Mouse (Mus musculus): ENCODE measurements at regions not wholly inside any gene's neighbourhood (a gene's known extent, or its start where the extent isn't known, plus 50 kb on each side); places are given as distances from the start of the nearest gene placed in this dataset.

DNA sequence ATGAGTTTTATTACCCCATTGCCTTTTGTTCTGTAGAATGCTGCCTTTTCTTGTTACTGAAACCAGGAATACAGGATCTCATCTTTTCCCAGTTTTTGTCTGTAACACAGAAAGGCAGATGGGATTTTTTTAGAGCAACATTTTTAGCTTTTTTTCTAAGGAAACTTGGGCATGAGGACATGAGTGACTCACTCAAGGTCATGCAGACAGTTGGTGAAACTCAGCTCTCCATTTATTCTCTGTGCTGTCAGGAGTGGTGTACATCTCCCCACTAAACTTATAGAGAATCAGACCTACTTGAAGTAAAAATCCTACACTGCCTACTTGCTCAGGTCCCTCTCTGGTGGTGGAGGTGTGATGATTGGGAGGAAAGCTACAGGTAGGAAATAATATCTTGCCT, 459.9 kb downstream of the Bcl11a start:
- peak; percentile 95 for ATAC-seq (ENCODE audit: low TSS enrichment)

DNA sequence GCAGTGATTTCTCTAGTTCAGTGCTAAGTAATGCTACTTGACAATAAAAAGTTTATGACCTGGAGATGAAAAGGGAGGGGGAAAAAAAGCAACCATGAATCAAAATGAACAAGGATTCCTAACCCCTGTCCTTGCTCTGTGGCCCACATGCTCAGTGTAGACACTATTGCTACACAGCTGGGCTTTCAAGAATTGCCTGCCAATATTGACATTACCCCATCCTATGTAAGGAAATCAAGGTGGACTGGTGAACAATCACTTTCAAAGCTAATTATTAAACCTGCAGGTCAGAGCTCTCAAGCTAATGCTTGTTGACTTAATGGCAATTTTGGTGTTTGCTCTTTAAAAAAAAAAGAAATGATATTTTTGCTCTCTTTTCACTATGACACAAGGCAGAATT, 491.8 kb downstream of the Bcl11a start:
- ATAC-seq (ENCODE audit: low TSS enrichment): no peak

DNA sequence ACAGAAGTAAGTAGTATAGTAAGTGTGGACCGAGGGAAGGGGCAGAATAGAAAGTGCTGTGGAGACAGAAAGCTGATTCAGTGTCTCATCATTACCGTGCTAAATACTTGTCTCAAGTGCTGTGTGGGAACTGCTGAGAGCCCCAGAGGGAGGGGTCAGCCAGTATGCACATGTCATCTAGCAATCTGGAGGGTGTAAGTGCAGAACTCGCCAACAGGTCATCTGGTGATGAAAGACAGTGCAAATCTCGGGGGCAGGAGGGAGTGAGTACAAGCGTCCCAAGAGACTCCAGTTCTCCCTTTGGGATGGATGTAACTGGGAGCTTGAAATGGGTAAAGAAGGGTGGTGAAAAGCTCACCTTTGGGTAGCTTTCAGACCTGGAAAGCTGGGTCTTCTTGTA, 535.7 kb downstream of the Bcl11a start:
- ATAC-seq (ENCODE audit: low TSS enrichment): no peak

DNA sequence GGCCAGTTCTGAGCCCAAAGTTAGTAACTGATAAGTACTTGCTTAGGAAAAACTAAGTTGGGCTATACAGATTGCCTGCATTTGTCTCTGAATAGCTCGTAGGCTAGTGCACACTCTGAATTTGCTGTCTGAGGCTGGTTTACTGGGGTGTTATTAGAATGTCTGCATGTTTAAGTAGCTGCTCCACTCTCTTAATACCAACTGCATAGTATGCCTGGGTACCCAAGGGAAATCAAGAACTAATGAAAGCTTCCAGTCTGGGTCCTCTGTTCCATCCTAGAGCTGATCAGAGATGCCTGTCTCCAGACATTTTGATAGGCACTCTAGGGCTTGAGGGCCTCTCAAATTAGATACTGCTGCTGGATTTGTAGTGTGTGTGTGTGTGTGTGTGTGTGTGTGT, 537.6 kb downstream of the Bcl11a start:
- no peak for ATAC-seq (ENCODE audit: low TSS enrichment)

DNA sequence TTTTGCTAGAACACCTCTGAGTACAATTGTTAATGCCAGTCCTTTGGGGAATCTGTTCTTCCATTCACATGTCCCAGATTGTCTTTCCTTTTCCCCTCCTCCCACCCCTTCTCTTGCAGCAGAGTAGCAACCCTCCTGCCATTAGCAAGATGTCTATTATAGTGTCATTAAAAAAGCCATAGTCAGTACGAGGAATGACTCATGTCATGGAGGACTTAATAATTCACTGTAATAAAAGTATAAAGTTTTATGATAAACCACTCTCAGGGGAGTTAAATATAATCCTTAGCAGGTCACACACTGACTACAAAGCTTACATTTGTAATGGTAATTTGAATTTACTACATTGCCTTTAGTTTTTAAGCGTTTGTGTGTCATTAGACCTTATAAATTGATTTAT, 540.7 kb downstream of the Bcl11a start:
- ATAC-seq (ENCODE audit: low TSS enrichment): no peak

DNA sequence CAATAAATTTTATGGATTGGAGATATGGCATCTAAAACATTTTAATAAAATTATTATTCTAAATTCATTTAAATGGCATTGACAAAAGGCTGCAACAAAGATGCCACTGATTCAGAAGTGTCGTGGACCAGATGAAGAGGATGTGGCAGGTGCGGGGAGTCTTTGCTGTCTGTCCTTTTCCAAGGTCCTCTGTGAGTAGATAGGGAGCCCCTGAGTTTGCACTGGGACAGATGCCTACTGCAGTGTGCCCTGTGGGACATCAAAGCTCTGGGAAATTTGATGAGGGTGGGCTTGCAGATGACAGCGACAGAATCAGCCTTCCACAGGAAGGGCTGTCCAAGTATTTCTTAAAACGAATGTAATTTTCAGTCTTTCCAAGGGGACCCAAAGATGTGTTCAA, 541.2 kb downstream of the Bcl11a start:
- no peak for ATAC-seq (ENCODE audit: low TSS enrichment)

DNA sequence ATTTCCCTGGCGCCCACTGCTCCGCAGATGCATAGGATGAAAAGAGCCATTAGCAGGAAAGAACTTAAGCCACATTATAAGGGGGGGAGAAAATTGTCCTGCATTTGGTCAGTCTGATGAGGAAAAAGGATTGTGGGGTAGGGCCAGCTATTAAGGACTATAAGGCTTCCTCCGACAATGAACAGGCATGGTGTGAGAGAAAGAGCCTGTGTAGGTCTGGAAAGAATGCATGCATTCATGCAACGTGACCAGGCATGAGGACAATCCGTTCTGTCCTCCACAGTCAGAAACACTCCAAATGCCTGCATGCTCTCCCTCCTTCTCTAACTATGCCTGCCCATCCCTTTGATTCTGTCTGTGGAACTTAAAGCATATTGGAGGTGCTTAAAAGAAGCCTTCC, 550.8 kb downstream of the Bcl11a start:
- peak; percentile 55 for ATAC-seq (ENCODE audit: low TSS enrichment)

DNA sequence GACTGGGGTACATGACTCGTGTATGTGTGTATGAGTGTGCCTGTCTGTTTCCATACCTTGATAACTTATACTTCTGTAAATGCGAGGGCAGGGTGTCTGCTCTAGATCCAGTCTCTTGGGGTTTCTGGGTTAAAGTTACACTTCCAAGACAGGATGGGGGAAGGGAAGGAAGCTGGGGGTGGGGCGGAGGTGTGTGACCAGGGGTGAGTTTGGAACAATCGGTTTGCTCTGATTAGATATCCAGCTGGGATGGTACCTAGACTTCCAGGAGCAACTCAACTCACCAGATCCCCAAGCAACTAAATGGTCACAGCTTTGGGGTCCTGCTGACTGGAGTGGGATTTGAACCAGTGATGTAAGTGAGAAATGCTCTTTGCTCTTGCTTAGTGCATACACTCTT, 551.6 kb downstream of the Bcl11a start:
- ATAC-seq (ENCODE audit: low TSS enrichment): no peak

DNA sequence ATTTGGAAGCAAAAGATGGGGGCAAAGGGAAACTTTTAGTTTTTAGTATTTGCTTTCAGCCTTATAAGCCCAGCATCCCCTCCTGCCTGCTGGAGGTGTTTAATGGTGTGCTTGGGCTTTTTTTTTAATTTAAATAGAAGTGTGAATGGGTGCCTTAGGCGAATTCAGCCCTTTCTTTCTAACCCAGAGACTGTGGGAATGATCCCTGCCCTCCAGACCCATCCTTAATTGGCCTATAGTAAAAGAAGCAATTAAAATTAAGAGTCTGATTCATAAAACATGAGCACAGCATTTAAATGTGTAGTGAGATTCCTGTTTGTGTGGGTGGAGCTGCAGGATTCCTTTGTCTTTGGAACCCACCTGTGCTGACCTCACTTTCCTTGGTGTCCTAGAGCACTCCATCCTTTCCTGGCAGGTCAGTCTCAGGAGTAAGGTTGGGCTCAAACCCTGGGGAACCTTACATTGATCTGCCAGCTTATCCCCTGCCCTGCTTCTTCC, 552.6 kb downstream of the Bcl11a start:
- ATAC-seq (ENCODE audit: low TSS enrichment): no peak

DNA sequence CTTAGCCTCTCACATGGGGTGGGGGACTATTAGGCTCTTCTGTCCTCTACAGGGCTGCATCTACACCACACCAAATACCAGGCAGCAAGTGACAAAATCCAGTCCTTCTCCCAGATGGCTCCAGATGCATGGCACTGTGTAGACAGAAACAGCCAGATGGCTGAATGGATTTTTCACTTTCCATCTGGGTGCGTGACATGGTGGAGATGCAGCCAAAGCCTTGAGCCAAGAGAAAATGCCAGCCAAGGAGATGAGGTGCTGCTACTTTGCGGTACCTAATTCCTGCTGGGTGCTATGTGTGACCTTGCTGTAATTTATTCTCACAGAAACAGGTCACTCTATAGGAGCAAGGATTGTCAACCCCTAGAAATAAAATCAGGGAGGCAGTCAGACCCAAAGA, 553.8 kb downstream of the Bcl11a start:
- peak; percentile 58 for ATAC-seq (ENCODE audit: low TSS enrichment)

DNA sequence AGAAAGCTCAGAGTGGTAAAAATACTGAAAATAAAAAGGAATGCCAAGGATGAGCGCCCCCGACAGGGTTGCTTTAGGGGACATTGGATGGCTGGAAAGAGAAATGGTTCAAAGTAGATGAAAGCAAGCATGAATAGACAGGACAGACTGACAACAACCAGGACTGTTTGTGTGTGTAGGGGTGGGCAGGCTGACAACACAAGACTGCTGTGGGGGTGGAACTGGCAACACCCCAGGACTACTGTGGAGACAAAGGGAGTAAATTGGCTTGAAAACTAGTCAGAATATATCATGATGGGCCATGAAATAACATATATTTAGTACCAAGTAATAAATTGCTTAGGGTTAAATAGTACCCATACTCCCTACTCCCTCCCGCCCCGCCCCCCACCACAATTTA, 558.9 kb downstream of the Bcl11a start:
- ATAC-seq (ENCODE audit: low TSS enrichment): no peak

DNA sequence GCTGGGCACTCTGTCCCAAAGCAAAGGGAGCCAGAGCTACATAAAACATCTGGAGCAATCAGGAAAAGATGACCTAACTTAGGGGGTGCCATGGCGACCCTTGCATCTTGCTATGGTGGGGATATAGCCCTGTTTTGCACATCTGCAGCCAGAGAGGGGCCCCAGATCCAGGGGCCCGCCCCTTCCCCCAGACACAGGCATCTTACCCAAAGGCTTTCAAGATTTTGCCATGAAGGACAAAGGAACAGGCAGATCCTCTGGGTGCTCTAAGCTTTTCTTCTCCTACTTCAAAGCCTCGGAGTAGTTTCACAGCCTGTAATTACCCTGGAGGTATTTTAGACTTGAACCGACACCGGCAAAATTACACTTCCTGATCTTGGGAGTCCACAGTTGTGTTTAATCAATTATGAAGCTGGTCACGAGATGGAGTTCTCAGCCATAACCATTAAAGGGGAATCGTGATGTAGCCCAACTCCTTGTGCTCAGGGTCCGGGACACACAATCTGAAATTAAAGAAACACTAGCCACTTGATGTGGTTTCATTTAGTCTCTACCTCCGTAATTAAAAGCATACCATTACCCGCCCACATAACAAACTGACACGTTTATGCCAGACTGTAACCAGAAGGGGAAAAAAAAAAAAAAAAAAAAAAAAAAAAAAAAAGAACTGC, 565.7 kb downstream of the Bcl11a start:
- ATAC-seq (ENCODE audit: low TSS enrichment): peak; percentile 27; the same call in 1 of the 2 replicates

DNA sequence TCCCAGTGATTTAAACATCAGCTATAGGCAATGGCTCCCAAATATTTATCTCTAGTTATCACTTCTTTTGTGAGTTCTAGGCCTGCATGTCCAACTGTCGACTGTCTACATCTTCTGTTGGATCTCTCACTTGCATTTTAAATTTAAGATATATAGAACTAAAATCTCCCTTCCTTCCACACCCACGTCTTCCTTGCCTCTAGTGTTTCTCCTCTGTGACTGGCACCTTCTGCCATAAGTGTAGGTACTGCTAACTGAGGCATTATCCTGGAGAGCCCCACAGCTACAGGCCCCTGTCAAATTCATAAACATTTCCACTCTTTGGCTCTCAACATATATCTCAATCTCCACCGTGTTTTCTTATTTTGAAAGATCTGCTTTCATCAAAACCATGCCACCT, 575.0 kb downstream of the Bcl11a start:
- peak; percentile 96 for ATAC-seq (ENCODE audit: low TSS enrichment)

DNA sequence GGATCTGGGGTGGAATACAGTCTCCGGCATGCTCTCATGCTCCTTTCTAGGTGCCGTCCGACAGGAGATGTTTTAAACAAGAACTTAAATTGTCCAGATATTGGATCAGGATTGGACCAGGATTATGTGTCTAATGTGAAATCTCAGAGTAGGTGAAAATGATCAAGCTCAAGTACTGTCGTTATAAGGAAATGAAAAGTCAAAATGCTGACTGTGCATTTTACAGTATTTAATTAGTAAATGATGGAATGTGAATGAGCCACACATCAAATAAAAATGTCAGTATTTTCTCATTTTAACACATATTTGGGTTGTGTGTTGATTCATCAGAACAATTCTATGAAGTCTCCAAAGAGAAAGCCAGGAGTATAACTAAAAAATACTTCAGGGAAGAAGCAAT, 586.2 kb downstream of the Bcl11a start:
- no peak for ATAC-seq (ENCODE audit: low TSS enrichment)

DNA sequence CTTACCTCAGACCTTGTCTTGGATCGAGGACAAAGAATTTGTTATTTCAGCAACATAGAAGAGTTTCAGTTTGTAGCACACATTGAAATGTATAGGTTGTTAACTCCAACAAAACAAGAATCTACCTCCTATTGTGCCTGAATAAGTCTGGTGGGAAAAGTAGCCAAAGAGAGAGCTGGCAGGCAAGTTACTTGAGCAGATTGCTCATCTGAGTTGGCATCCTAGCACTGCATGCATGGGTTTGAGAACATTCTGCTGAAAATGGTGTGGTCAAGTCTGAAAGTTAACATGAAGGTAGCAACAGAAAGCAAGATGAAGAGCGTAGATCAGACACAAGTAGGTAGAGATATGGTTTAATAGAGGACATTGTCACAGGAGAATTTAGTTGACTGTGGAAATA, 587.5 kb downstream of the Bcl11a start:
- ATAC-seq (ENCODE audit: low TSS enrichment): peak; percentile 70

DNA sequence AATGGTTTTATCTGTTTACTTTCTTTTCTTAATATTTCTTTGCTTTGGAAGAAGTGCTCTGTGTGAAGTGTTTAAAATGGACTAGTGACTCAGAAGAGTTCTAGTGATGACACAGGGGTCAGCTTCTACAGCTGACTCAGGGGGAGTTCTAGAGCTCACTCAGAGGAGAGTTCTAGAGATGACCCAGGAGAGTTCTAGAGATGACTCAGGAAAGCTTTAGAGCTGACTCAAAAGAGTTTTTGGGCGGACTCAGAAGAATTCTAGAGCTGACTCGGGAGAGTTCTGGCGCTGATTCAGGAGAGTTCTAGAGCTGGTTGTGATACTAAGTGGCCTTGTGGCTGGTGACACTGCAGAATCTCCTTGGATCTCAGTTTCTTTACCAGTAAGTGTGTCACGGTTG, 593.8 kb downstream of the Bcl11a start:
- no peak for ATAC-seq (ENCODE audit: low TSS enrichment)

DNA sequence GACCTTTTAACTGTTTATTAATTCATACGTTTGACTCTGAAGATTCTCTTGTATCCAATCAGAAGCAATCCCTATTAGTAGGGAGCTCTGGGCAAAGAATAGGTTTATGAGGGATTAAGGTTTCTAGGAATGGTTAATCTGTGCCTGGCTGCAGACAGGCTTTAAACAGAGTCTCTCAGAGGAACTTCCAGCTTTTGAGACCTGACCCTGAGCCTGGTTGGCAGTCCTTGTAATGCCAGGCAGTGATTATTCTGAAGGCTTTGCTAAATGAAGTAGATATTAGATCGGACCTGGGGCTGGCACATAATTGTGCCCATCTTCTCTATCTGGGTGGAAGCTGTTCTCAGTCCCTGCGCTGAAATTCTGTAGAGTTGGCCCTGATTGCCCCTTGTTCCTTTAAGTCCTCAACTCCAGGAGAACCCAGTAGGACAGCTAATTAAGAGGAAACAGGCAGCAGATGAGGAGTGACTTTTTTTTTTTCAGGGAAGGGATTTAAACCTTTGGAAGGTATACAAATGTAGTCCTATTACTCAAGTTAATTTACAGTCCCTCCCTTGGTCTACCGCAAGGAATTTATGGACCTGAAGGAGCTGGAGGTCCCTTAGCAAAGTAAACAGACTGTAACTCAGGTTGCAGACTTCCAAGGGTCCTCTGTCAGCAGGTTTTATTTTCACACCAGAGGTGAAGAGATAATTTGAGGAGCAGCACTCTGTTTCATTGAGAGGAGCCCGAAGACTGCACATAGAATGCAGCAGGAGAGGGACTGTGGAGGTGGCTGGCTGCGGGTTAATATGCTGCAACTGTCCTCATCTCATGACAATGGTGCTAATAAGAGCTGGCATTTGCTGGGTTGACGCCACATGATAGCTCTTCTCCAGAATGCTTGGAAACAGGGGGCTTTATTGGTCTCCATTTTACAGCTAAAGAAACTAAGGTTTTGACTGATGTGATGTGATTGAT, 595.7 kb downstream of the Bcl11a start:
- no peak for ATAC-seq (ENCODE audit: low TSS enrichment)

DNA sequence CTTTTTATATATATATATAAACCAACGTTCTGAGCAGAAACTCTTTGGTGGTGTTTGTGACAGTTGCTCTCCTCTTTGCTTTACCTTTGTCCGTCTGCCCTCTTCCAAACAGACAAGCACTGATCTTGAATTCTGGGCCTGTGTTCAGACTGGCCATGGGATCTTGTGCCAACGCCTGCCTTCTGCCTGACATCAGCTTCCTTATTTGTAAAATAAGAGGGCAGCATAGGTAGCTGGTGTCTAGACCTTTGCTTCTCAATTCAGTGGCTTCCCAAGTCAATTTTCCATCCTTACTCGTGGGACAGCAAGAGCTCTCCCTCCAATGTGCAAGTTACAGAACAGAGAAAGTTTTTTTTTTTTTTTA, 596.3 kb downstream of the Bcl11a start:
- no peak for ATAC-seq (ENCODE audit: low TSS enrichment)

DNA sequence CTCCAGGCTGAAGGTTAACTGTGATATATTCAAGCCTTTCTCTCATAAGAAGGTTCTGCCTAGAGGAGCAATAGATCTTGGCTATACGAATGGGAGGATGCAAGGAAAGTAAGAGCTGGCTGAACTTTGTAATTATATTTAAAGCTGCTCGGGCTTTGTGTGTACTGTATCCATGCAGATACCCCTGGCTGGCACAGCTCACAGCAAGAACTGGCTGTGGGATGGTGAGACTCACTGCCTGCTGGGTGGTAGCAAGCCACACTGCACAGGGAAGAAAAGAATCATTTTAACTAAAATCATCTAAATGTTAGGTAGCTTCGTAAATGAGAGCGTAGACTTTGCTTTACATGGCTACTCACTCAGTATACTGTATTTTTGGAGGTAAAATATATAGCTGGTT, 599.2 kb downstream of the Bcl11a start:
- ATAC-seq (ENCODE audit: low TSS enrichment): peak; percentile 82

DNA sequence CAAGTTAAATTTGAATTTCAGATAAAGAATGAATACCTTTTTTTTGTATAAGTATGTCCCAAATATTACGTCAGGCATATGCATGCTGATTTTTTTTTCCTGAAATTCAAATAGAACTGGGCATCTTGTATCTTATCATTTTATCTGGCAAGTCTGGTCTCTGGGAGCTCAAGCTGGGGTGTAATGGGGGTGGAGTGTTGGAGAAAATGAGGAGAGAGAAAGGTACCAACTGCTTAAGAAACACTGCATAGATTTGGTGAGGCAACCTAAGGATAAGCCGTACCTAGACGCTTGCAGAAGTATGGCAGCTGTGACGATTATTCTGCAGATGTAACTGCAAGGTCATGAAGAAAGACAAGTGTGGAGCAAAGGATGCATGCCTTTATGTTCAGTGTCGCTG, 601.7 kb downstream of the Bcl11a start:
- ATAC-seq (ENCODE audit: low TSS enrichment): peak; percentile 87

DNA sequence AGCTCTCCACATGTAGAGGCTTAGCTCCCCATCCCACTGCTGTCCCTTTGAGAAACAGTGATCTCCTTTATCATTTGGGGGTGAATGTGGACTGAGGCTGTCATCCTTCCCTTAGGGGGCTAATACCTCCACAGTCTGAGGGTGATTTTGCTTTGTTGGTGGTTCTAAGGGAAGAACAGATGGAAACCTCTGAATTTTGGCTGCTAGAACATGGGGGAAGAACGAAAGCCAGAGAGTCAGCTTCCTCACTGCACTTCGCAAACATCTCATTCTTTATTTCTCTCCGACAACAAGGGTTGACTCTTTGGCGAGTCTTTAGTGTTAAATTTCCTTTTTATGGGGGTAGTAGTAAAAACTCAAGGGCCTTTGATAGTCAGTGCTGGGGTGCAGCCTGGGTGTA, 604.6 kb downstream of the Bcl11a start:
- ATAC-seq (ENCODE audit: low TSS enrichment): peak; percentile 66

DNA sequence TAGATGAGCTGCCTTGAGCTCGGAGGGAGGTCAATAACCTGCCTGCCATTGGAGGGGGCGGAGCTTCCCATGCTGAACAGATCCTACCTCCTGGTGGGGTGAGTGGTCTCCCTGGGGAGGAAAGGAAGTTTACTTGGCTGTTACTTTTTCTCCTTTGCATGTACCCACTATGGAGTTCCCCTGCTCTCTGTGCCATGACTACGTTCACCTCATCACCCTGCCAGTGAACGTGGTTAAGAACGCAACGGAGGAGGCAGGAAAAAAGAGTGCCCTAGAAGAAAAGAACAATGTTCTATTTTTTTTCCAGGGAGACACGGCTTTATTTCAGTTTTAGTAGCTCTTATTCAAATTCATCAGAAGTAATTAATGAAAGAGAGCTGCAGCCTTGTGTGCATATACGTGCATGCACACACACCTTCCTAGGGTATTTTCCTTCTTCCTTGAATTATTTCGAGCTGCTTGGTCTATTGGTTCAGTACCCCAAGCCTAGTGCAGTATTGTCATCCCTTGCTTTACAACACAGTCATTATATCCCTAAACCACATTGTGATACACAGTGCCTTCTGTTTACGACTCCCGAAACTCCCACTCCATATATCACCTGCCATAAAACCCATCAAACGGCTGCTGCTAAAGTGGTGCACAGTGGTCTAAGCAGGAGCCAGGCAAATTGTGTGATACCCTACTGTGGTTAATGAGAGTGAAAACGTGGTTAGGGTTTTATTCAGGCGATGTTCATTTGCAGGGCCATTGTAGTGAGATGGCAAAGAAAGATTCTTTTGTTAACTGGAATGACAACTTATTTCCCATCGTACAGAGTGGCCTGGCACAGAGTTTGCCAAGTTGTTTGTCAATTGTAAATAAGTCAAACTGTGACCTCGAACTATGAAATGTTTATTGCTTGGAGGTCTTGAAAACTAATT, 608.0 kb downstream of the Bcl11a start:
- no peak for ATAC-seq (ENCODE audit: low TSS enrichment)
